Mouse (Mus musculus) testis, adult 2 months (tissue): ENCODE measurements at regions not wholly inside any gene's neighbourhood (a gene's known extent, or its start where the extent isn't known, plus 50 kb on each side); places are given as distances from the start of the nearest gene placed in this dataset.

Source experiments
- CTCF ChIP-seq: fragments of 200-500 bp; IDR thresholded peaks from 2 replicates; pipeline ENCODE4 v1.5.1; 2012; ENCODE audit warnings: low read depth, mild to moderate bottlenecking, inconsistent platforms, low read length, moderate library complexity; ENCODE audit not compliant: control insufficient read depth, insufficient read depth, insufficient replicate concordance
- POLR2A ChIP-seq: fragments of 200-500 bp; IDR thresholded peaks from 2 replicates; pipeline ENCODE4 v1.6.1; 2012; ENCODE audit warnings: low read depth, mild to moderate bottlenecking, inconsistent platforms, low read length, moderate library complexity; ENCODE audit not compliant: control insufficient read depth

GRCm38 (mm10) chr16:42784712-42785111, 91.0 kb upstream of the Zbtb20 start:
- TF ChIP-seq CTCF = no peak
- TF ChIP-seq POLR2A = no peak
